Mouse (Mus musculus): Measurements from ENCODE around the gene Rhof.

- TF ChIP-seq CTCF (IDR thresholded peaks at IDR 0.05; ENCODE audit: low read depth, low read length) = no peak
- TF ChIP-seq POLR2AphosphoS5 (IDR thresholded peaks at IDR 0.05; ENCODE audit: insufficient replicate concordance, low read depth, low read length) = no peak
- no peak for TF ChIP-seq GATA1 (IDR thresholded peaks at IDR 0.05; ENCODE audit: borderline replicate concordance, low read length)
- no peak for TF ChIP-seq TAL1 (conservative IDR thresholded peaks at IDR 0.05; ENCODE audit: low read depth, low read length)
Measured at GRCm38 (mm10) chr5:123058251-123059102, 74.0 kb downstream of the Rhof start.

All from G1E (cell line).